Mouse (Mus musculus) spleen, adult 2 months (tissue): ENCODE data around the gene Rnf19b. TPM values are rescaled to one million over a fixed set of nuclear protein-coding genes. Genes with fewer than 3 reads are reported as not detected.

Source experiments
- DNase-seq, 2 experiments: peaks; one replicate each; pipeline versions ENCODE4 v3.0.0 to v3.0.0-alpha.2; 2012 to 2021; ENCODE audit warnings: low spot score in 2 of 2, low read depth in 1 of 2
- H3K27ac ChIP-seq: fragments of 200-500 bp; 2 replicates; pipeline ENCODE4 v1.5.1; 2012; ENCODE audit warnings: low read length, inconsistent platforms; ENCODE audit not compliant: insufficient read depth
- H3K27me3 ChIP-seq: fragments of 200-500 bp; 2 replicates; pipeline ENCODE4 v1.6.1; 2012; ENCODE audit warnings: mild to moderate bottlenecking, moderate library complexity, low read length, inconsistent platforms; ENCODE audit not compliant: control insufficient read depth, insufficient read depth
- H3K36me3 ChIP-seq: fragments of 200-500 bp; 2 replicates; pipeline ENCODE4 v1.6.1; 2012; ENCODE audit warnings: mild to moderate bottlenecking, low read length, inconsistent platforms; ENCODE audit not compliant: control insufficient read depth, insufficient read depth
- H3K4me1 ChIP-seq: fragments of 200-500 bp; 2 replicates; pipeline ENCODE4 v1.6.1; 2011; ENCODE audit warnings: inconsistent platforms; ENCODE audit not compliant: control insufficient read depth, insufficient read depth, insufficient read length
- H3K4me3 ChIP-seq: fragments of 200-500 bp; 2 replicates; pipeline ENCODE4 v1.5.1; 2011; ENCODE audit warnings: mild to moderate bottlenecking, inconsistent platforms; ENCODE audit not compliant: insufficient read depth, insufficient read length; ENCODE audit errors: extremely low read depth
- CTCF ChIP-seq: fragments of 200-500 bp; IDR thresholded peaks from 2 replicates; pipeline ENCODE4 v1.5.1; 2011; ENCODE audit warnings: mild to moderate bottlenecking, inconsistent platforms; ENCODE audit not compliant: insufficient read depth, insufficient read length, insufficient replicate concordance; ENCODE audit errors: extremely low read depth
- POLR2A ChIP-seq: fragments of 200-500 bp; IDR thresholded peaks from 2 replicates; pipeline ENCODE4 v1.6.1; 2011; ENCODE audit warnings: low read depth, low read length, inconsistent platforms
- WGBS: fragments of 180-500 bp; shearing (Covaris S2); methylation state at CpG from one replicate; pipeline ENCODE4 v1.1.7; 2018; 5-methylcytosine and 5-hydroxymethylcytosine counted together
- polyA plus RNA-seq: library from polyadenylated mRNA; depleted of rRNA; stranded (reverse); fragments of >200 nt; gene quantifications from 2 replicates; pipeline ENCODE4 v1.2.3, GENCODE M21; 2012

Gene Rnf19b
- polyA plus RNA-seq, 1 experiment = 109 TPM

- Histone ChIP-seq H3K36me3 (peaks cover 16% of the 10 kb centered on the region), H3K27me3 (no peaks in the 10 kb centered on the region), H3K4me1 (no peaks in the 10 kb centered on the region), H3K4me3 (no peak overlapping the region), H3K27ac (no peak overlapping the region)
- peak; percentile 48 to 59 for DNase-seq
- TF ChIP-seq CTCF (peak; percentile 59; the same call in 1 of the 2 replicates), POLR2A (no peak)
- 36% methylated on average over 8 of the region's 8 CpGs for WGBS
Observed at GRCm38 (mm10) chr4:129086078-129086477, 28.0 kb downstream of the Rnf19b start.

- H3K36me3 ChIP-seq = peaks cover 11% of the 10 kb centered on the region
- DNase-seq = no peak
- H3K4me1 ChIP-seq = no peaks in the 10 kb centered on the region
- H3K27me3 ChIP-seq = no peaks in the 10 kb centered on the region
- no peak overlapping the region for H3K27ac ChIP-seq
- H3K4me3 ChIP-seq = no peak overlapping the region
- no peak for TF ChIP-seq POLR2A
- no peak for TF ChIP-seq CTCF
- WGBS = 78% methylated on average over 5 of the region's 5 CpGs
Observed at GRCm38 (mm10) chr4:129087850-129088249, 29.8 kb downstream of the Rnf19b start.

- Histone ChIP-seq H3K4me3 (no peak overlapping the region), H3K4me1 (no peaks in the 10 kb centered on the region), H3K27ac (no peak overlapping the region), H3K27me3 (no peaks in the 10 kb centered on the region), H3K36me3 (no peaks in the 10 kb centered on the region)
- no peak for DNase-seq
- no peak for TF ChIP-seq POLR2A
- TF ChIP-seq CTCF = no peak
- WGBS = 32% methylated on average over 15 of the region's 15 CpGs
Observed at GRCm38 (mm10) chr4:129095276-129095675, 37.2 kb downstream of the Rnf19b start.

- H3K27ac ChIP-seq = no peak overlapping the region
- no peak overlapping the region for H3K4me3 ChIP-seq
- H3K4me1 ChIP-seq = no peaks in the 10 kb centered on the region
- no peaks in the 10 kb centered on the region for H3K27me3 ChIP-seq
- TF ChIP-seq CTCF (no peak), POLR2A (no peak)
- no peaks in the 10 kb centered on the region for H3K36me3 ChIP-seq
- no peak for DNase-seq
- WGBS = 70% methylated on average over 7 of the region's 7 CpGs
Observed at GRCm38 (mm10) chr4:129097006-129097405, 38.9 kb downstream of the Rnf19b start.

GRCm38 (mm10) chr4:129102133-129102829, 44.2 kb downstream of the Rnf19b start:
- H3K27ac ChIP-seq = no peak overlapping the region
- DNase-seq = no peak

GRCm38 (mm10) chr4:129105356-129105755, 47.3 kb downstream of the Rnf19b start, which contains the start of gene Tmem54:
Gene Tmem54 (plus strand): TSS chr4:129105548.
- no peaks in the 10 kb centered on the region; the same call in 1 of the 2 replicates for H3K4me1 ChIP-seq
- WGBS = 7% methylated on average over 40 of the region's 40 CpGs
- H3K27ac ChIP-seq = no peak within 1 kb of the TSS
- DNase-seq = no peak
- TF ChIP-seq POLR2A (no peak), CTCF (no peak)
- H3K36me3 ChIP-seq = no peaks in the 10 kb centered on the region
- no peak within 1 kb of the TSS for H3K4me3 ChIP-seq
- no peaks in the 10 kb centered on the region for H3K27me3 ChIP-seq

More at GRCm38 (mm10) chr4:129102133-129102829, 44.2 kb downstream of the Rnf19b start:
- 74% methylated on average over 14 of the region's 14 CpGs for WGBS
- H3K4me1 ChIP-seq = no peaks in the 10 kb centered on the region; the same call in 1 of the 2 replicates
- no peaks in the 10 kb centered on the region for H3K27me3 ChIP-seq
- no peaks in the 10 kb centered on the region for H3K36me3 ChIP-seq
- no peak overlapping the region for H3K4me3 ChIP-seq
- TF ChIP-seq CTCF (no peak), POLR2A (no peak)

- Histone ChIP-seq H3K4me1 (no peaks in the 10 kb centered on the region; the same call in 1 of the 2 replicates), H3K36me3 (no peaks in the 10 kb centered on the region), H3K27me3 (no peaks in the 10 kb centered on the region), H3K4me3 (no peak overlapping the region), H3K27ac (no peak overlapping the region)
- DNase-seq = no peak
- 48% methylated on average over 9 of the region's 9 CpGs for WGBS
- TF ChIP-seq CTCF (no peak), POLR2A (no peak)
Observed at GRCm38 (mm10) chr4:129106073-129106472, 48.0 kb downstream of the Rnf19b start.
